Mouse (Mus musculus): ENCODE results near the gene Uqcrc1.
A peak's percentile ranks its signal among the peaks of the same experiment; 100 is the strongest.

Gene Uqcrc1

DNA sequence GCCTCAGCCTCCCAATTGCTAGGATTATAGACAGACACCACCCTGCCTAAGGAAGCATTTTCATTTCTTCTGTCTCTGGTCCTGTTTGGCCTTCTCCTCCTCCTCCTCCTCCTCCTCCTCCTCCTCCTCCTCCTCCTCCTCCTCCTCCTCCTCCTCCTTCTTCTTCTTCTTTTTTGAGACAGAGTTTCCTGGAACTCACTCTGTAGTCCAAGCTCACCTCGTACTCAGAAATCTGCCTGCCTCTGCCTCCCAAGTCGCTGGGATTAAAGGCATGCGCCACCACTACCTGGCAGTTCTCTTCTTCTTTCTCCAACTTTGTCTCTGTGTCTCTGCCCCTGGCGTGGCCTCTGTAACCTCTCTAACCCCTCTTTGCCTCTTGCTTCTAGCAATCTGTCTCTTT is 49.3 kb downstream of the Uqcrc1 start, which contains the start of gene Ucn2:
TSS of gene Ucn2 (plus strand) at position 301 of the 400 bp plus-strand sequence.
- DNase-seq = no peak

DNA sequence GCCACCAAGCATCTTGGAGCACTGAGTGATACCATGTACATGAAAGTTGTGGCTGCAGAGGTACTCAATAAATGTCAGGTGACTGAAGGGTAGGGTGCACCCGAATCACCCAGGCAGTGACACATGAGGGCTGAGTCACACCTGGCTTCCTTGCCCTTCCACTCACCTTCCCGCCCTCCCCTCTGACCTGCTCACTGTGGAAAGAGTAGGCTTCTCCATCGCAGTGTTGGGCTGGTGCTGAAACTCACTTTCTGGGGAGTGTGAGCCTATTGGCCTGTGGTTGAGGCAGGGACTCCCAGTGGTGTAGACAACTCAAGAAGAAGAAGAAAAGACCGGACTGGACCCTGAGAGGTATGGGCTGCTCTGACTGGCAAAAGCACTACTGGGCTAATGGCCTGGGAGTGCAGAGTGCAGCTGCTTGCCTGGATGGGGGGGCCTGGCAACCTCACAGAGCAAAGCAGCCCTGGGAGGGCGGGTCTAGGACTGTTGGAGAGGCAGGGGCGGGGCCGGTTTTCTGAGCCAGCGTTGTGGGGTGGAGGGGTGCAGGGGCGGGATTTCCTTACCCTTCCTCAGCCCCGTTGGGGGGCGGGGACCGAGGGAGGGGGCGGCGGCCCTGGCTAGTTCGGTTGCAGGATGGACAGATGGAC is 51.4 kb downstream of the Uqcrc1 start:
- no peak for DNase-seq

GRCm38 (mm10) chr9:108989802-108990461 is 53.5 kb downstream of the Uqcrc1 start:
- DNase-seq = no peak

GRCm38 (mm10) chr9:108990462-108990820 is 54.0 kb downstream of the Uqcrc1 start:
- no peak for DNase-seq

- peak; percentile 88 to 91 for DNase-seq
Observed at GRCm38 (mm10) chr9:108991428-108992084, 55.1 kb downstream of the Uqcrc1 start, which contains the start of gene Pfkfb4. Gene Pfkfb4, plus strand, starts transcription at chr9:108991778.

DNA sequence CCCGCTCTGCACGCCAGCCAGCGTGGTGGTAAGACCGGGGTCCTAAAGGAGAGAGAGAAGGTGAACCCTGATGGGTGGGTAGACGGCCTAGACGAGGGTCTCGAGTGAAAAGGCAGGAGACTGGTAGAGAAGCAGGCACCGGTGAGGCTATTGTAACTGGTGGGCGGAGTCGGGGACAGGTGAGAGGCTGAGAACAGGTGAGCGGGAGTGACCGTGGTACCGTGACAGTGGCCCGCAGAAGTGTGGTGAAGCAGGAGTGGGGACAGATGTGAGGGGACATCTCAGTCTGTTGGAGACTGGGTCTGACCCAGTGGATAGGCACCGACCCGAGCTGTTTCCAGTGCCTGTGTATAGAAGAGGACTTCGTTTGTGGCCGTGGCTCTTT is 55.6 kb downstream of the Uqcrc1 start:
- no peak for DNase-seq

GRCm38 (mm10) chr9:108992620-108993361 is 56.4 kb downstream of the Uqcrc1 start:
- DNase-seq = no peak

DNA sequence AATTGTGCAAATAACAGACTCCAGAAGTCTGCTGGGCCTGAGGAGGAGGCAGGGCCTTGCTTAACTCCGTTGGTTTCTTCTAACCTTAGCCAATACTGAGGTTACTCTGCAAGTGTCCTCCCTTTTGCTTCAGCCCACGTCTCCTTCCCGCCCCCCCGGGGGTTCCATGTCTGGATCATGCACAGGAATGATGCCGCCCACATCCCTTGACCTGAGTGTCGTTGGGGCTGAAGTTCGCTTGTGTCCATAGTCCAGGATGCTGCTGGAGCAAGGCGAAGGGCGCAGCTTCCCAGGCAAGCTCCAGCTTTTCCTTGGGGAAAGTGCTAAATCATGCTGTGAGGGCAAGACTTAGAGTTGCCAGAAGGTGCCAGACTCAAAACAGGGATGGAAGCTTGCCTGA is 60.0 kb downstream of the Uqcrc1 start:
- no peak for DNase-seq

GRCm38 (mm10) chr9:108998287-108999166 is 62.1 kb downstream of the Uqcrc1 start:
- DNase-seq = no peak

- peak; percentile 36 to 52 for DNase-seq
Observed at GRCm38 (mm10) chr9:108999167-108999526, 62.7 kb downstream of the Uqcrc1 start.
